ENCODE assay signal across 7 mouse cellular contexts in the genomic region with DNA sequence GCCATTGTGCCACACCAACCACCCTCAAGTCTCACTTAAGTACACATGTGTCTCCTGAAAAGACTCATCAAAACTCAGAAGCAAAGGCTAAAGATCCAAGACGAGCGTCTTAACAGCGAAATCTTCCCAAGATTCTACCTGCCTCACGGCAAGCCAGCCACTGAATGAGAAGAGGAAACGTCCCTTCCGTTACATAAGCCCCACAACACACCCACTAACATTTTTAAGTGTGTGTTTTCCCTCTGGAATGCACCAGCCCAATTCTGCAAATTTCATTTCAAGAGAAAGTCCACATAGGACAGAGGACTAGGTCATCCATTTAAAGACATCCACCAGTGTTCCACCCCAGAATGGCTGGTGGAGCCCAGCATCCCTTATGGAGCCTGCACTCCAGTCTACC. TPM values are rescaled to one million over a fixed set of nuclear protein-coding genes. Genes with fewer than 3 reads are reported as not detected.
DNase-seq lines count a peak whose midpoint lies in the region; ATAC-seq and TF ChIP-seq lines count a peak whose summit lies in the region.

No protein-coding gene starts in this region.

- H3K27ac ChIP-seq in lung, embryonic 14.5 days (ENCODE audit: low read depth) = no peak overlapping the region
- H3K27ac ChIP-seq in embryonic facial prominence, embryonic 12.5 days = no peak overlapping the region
- no peak overlapping the region for H3K27ac ChIP-seq in hindbrain, embryonic 16.5 days (ENCODE audit: low read depth, low read length)

- TF ChIP-seq POLR2A in myocyte (IDR thresholded peaks at IDR 0.05; ENCODE audit: insufficient read length, low read depth) = no peak

- peak overlapping the region; percentile 80 for H3K4me3 ChIP-seq in lung, embryonic 14.5 days (ENCODE audit: low read depth, low read length)
- peak overlapping the region; percentile 81 for H3K4me3 ChIP-seq in embryonic facial prominence, embryonic 12.5 days
- H3K4me3 ChIP-seq in hindbrain, embryonic 16.5 days (ENCODE audit: low read length) = peak overlapping the region; percentile 93
- H3K4me3 ChIP-seq in myocyte = peak overlapping the region; percentile 87

- TF ChIP-seq CTCF in lung, embryonic 14.5 days (IDR thresholded peaks at IDR 0.05; ENCODE audit: low read depth) = no peak

- no peak for DNase-seq in lung, embryonic 14.5 days
- no peak for DNase-seq in lung, postnatal 4 days
- no peak for DNase-seq in cerebellum, postnatal 4 days (ENCODE audit: low spot score in 2 of 2)
- no peak for DNase-seq in adrenal gland, adult 8-10 months

- peak overlapping the region; percentile 89 for H3K4me2 ChIP-seq in lung, embryonic 14.5 days
- peak overlapping the region; percentile 81 for H3K4me2 ChIP-seq in embryonic facial prominence, embryonic 12.5 days (replicated peaks)
- peak overlapping the region; percentile 83 for H3K4me2 ChIP-seq in hindbrain, embryonic 16.5 days (ENCODE audit: low read length)
- peak overlapping the region; percentile 71 for H3K4me2 ChIP-seq in myocyte (ENCODE audit: low read depth)

- peaks cover 20% of the 10 kb centered on the region for H3K79me2 ChIP-seq in myocyte (ENCODE audit: control insufficient read depth, insufficient read depth)

- H3K36me3 ChIP-seq in lung, embryonic 14.5 days (ENCODE audit: insufficient read depth) = no peaks in the 10 kb centered on the region
- H3K36me3 ChIP-seq in embryonic facial prominence, embryonic 12.5 days = no peaks in the 10 kb centered on the region
- no peaks in the 10 kb centered on the region for H3K36me3 ChIP-seq in hindbrain, embryonic 16.5 days (ENCODE audit: control insufficient read depth, insufficient read depth, low read length)
- no peaks in the 10 kb centered on the region for H3K36me3 ChIP-seq in myocyte (ENCODE audit: control insufficient read depth, insufficient read depth)

- peak overlapping the region; percentile 2 for H3ac ChIP-seq in myocyte (ENCODE audit: control insufficient read depth, insufficient read length)

- peaks cover 9% of the 10 kb centered on the region; the same call in 1 of the 2 replicates for H3K4me1 ChIP-seq in lung, embryonic 14.5 days (ENCODE audit: insufficient read depth)
- H3K4me1 ChIP-seq in embryonic facial prominence, embryonic 12.5 days = peaks cover 12% of the 10 kb centered on the region; the same call in 1 of the 2 replicates
- peaks cover 15% of the 10 kb centered on the region for H3K4me1 ChIP-seq in hindbrain, embryonic 16.5 days (ENCODE audit: control insufficient read depth, insufficient read depth, low read depth, low read length)

- H3K9ac ChIP-seq in lung, embryonic 14.5 days = peak overlapping the region; percentile 78
- H3K9ac ChIP-seq in embryonic facial prominence, embryonic 12.5 days = peak overlapping the region; percentile 72
- peak overlapping the region; percentile 94 for H3K9ac ChIP-seq in hindbrain, embryonic 16.5 days (ENCODE audit: low read depth, low read length)

- no peaks in the 10 kb centered on the region for H3K27me3 ChIP-seq in lung, embryonic 14.5 days (ENCODE audit: insufficient read depth, low read length)
- H3K27me3 ChIP-seq in embryonic facial prominence, embryonic 12.5 days = no peaks in the 10 kb centered on the region
- no peaks in the 10 kb centered on the region for H3K27me3 ChIP-seq in hindbrain, embryonic 16.5 days (replicated peaks; ENCODE audit: control insufficient read depth, insufficient read depth, low read length)
- H3K27me3 ChIP-seq in myocyte (ENCODE audit: control insufficient read depth, insufficient read depth, insufficient read length) = no peaks in the 10 kb centered on the region

- H3K9me3 ChIP-seq in lung, embryonic 14.5 days (ENCODE audit: low read depth, low read length) = no peaks in the 10 kb centered on the region
- no peaks in the 10 kb centered on the region for H3K9me3 ChIP-seq in embryonic facial prominence, embryonic 12.5 days
- no peaks in the 10 kb centered on the region for H3K9me3 ChIP-seq in hindbrain, embryonic 16.5 days (ENCODE audit: control insufficient read depth, low read length)

- 65% methylated on average over 6 of the region's 6 CpGs for WGBS in lung, embryonic 14.5 days
- WGBS in embryonic facial prominence, embryonic 12.5 days = 85% methylated on average over 6 of the region's 6 CpGs
- WGBS in hindbrain, embryonic 16.5 days = 81% methylated on average over 6 of the region's 6 CpGs

- ATAC-seq in lung, embryonic 14.5 days (ENCODE audit: insufficient read depth) = no peak
- 0 out of 2 replicates have a peak, but pooled peaks have one; percentile 35 for ATAC-seq in embryonic facial prominence, embryonic 12.5 days (ENCODE audit: insufficient number of reproducible peaks, insufficient read depth, low FRiP score, low TSS enrichment)
- peak; percentile 16 for ATAC-seq in hindbrain, embryonic 16.5 days

TF ChIP-seq in myocyte, 11 proteins besides CTCF, POLR2A, EP300 and RAD21:
- no peak for TF ChIP-seq MYOD1 (IDR thresholded peaks at IDR 0.05; ENCODE audit: control insufficient read depth in 1 of 3, insufficient read length in 2 of 3, low read depth in 2 of 3)
- TF ChIP-seq E2F4 (IDR thresholded peaks at IDR 0.05; ENCODE audit: insufficient read depth) = no peak
- no peak for TF ChIP-seq POLR2AphosphoS2 (IDR thresholded peaks at IDR 0.05; ENCODE audit: insufficient read length, low read depth)
- TF ChIP-seq SRF (IDR thresholded peaks at IDR 0.05; ENCODE audit: control insufficient read depth, insufficient read length, low read depth) = no peak
- TF ChIP-seq MAX (IDR thresholded peaks at IDR 0.05; ENCODE audit: low read depth) = no peak
- no peak for TF ChIP-seq MYOG (IDR thresholded peaks at IDR 0.05; ENCODE audit: control insufficient read depth in 1 of 3, insufficient read depth in 1 of 3, insufficient read length in 2 of 3, low read depth in 2 of 3)
- TF ChIP-seq CEBPB (IDR thresholded peaks at IDR 0.05; ENCODE audit: insufficient read depth, poor library complexity, severe bottlenecking) = no peak
- no peak for TF ChIP-seq TCF3 (IDR thresholded peaks at IDR 0.05; ENCODE audit: insufficient read length, low read depth)
- no peak for TF ChIP-seq REST (IDR thresholded peaks at IDR 0.05; ENCODE audit: insufficient read depth, insufficient read length)

RNA-seq across cellular contexts. Expression of a gene that starts 0.7 kb away (rescaled TPM):
- 14.1 and 14.9 TPM in 2 replicates for polyA plus RNA-seq in lung, embryonic 14.5 days (2014; fragmentation: Nextera tagmentation; extraction: Ambion mirVana)
- 19.5 and 21.1 TPM in 2 replicates for polyA plus RNA-seq in embryonic facial prominence, embryonic 12.5 days (2016; fragmentation: Nextera tagmentation; extraction: Ambion mirVana)
- 28.4 and 33.9 TPM in 2 replicates for polyA plus RNA-seq in hindbrain, embryonic 16.5 days (2015; fragmentation: Nextera tagmentation; extraction: Ambion mirVana)
- 18.9 TPM for polyA plus RNA-seq in myocyte (2012; fragmentation: generic; extraction: Trizol)
- total RNA-seq in adrenal gland, adult 8-10 months (2022) = 10 to 100 TPM; 17.6 to 30.7 (median 23.1) TPM

RNA-seq across cellular contexts. Expression of a gene that starts 14.1 kb away (rescaled TPM):
- 45.3 and 47.6 TPM in 2 replicates for polyA plus RNA-seq in lung, embryonic 14.5 days (2014; fragmentation: Nextera tagmentation; extraction: Ambion mirVana)
- 55.5 and 58.5 TPM in 2 replicates for polyA plus RNA-seq in embryonic facial prominence, embryonic 12.5 days (2016; fragmentation: Nextera tagmentation; extraction: Ambion mirVana)
- polyA plus RNA-seq in hindbrain, embryonic 16.5 days (2015; fragmentation: Nextera tagmentation; extraction: Ambion mirVana) = 41.4 and 41.8 TPM in 2 replicates
- 17.7 TPM for polyA plus RNA-seq in myocyte (2012; fragmentation: generic; extraction: Trizol)
- 10 to 100 TPM; 50.5 to 75.4 (median 65.5) TPM for total RNA-seq in adrenal gland, adult 8-10 months (2022)
